Mouse (Mus musculus): ENCODE measurements around the gene Abr. TPM values are rescaled to one million over a fixed set of nuclear protein-coding genes. Genes with fewer than 3 reads are reported as not detected.

Gene Abr
- total and polyA plus RNA-seq, 3 experiments, result 3.8 to 8.8 TPM; not detected in 1

GRCm38 (mm10) chr11:76372120-76372519 is 250.0 kb downstream of the Abr start:
- Histone ChIP-seq H3K9me3 (replicated peaks; ENCODE audit: insufficient read depth, low read length) (no peaks in the 10 kb centered on the region), H3K36me3 (ENCODE audit: control insufficient read depth in 1 of 2, insufficient read depth in 2 of 2, low read length in 2 of 2) (peaks cover 4 to 6% of the 10 kb centered on the region in 2 experiments; a peak in 2 of 4 replicates), H3K27ac (ENCODE audit: control insufficient read depth, low read depth, low read length) (no peak overlapping the region), H3K27me3 (ENCODE audit: control insufficient read depth in 1 of 2, insufficient read depth in 2 of 2, low read length in 2 of 2) (no peaks in the 10 kb centered on the region), H3K4me3 (ENCODE audit: control insufficient read depth in 1 of 2, insufficient read depth in 1 of 2, low read depth in 2 of 2, low read length in 2 of 2) (no peak overlapping the region), H3K9ac (ENCODE audit: control insufficient read depth, low read depth, low read length, poor library complexity, severe bottlenecking) (no peak overlapping the region), H3K79me2 (ENCODE audit: control insufficient read depth, insufficient read depth, low read length, poor library complexity) (no peaks in the 10 kb centered on the region), H3K4me1 (ENCODE audit: control insufficient read depth in 1 of 2, insufficient read depth in 2 of 2, low read length in 2 of 2) (peaks cover 4 to 10% of the 10 kb centered on the region in 2 experiments; a peak in 3 of 4 replicates)
- no peak for TF ChIP-seq MYB (IDR thresholded peaks at IDR 0.05; ENCODE audit: low read depth, low read length)
- no peak for TF ChIP-seq CHD1 (IDR thresholded peaks at IDR 0.05; ENCODE audit: low read depth, low read length)
- no peak for TF ChIP-seq UBTF (IDR thresholded peaks at IDR 0.05; ENCODE audit: borderline replicate concordance, insufficient read depth, low read depth, low read length)
- TF ChIP-seq SIN3A (IDR thresholded peaks at IDR 0.05; ENCODE audit: low read length), result no peak
- no peak for TF ChIP-seq ZC3H11A (IDR thresholded peaks at IDR 0.05; ENCODE audit: low read depth, low read length)
- TF ChIP-seq USF2 (IDR thresholded peaks at IDR 0.05; ENCODE audit: borderline replicate concordance in 1 of 2, insufficient read depth in 1 of 2, low read depth in 1 of 2, low read length in 2 of 2), result no peak
- no peak for TF ChIP-seq NRF1 (IDR thresholded peaks at IDR 0.05; ENCODE audit: insufficient read depth, low read depth, low read length, poor library complexity, severe bottlenecking)
- no peak for TF ChIP-seq CTCF (IDR thresholded peaks at IDR 0.05 in 2 of 3, conservative IDR thresholded peaks at IDR 0.05 in 1 of 3; ENCODE audit: control insufficient read depth in 1 of 3, insufficient read depth in 1 of 3, low read depth in 2 of 3, low read length in 3 of 3, poor library complexity in 1 of 3, severe bottlenecking in 1 of 3)
- TF ChIP-seq EP300 (IDR thresholded peaks at IDR 0.05; ENCODE audit: low read depth in 1 of 2, low read length in 2 of 2), result no peak
- TF ChIP-seq MAFK (IDR thresholded peaks at IDR 0.05; ENCODE audit: borderline replicate concordance, low read depth, low read length), result no peak
- TF ChIP-seq KAT2A (conservative IDR thresholded peaks at IDR 0.05; ENCODE audit: low read depth, low read length), result no peak
- TF ChIP-seq E2F4 (IDR thresholded peaks at IDR 0.05; ENCODE audit: borderline replicate concordance, low read depth, low read length), result no peak
- TF ChIP-seq MAX (IDR thresholded peaks at IDR 0.05; ENCODE audit: low read length), result no peak
- TF ChIP-seq RAD21 (IDR thresholded peaks at IDR 0.05; ENCODE audit: low read depth, low read length), result no peak
- TF ChIP-seq NELFE (IDR thresholded peaks at IDR 0.05; ENCODE audit: low read depth, low read length), result no peak
- DNase-seq (ENCODE audit: low read depth, low spot score), result no peak

GRCm38 (mm10) chr11:76370491-76370890 is 251.6 kb downstream of the Abr start:
- TF ChIP-seq CHD1 (IDR thresholded peaks at IDR 0.05; ENCODE audit: low read depth, low read length) (no peak), RCOR1 (IDR thresholded peaks at IDR 0.05; ENCODE audit: low read depth, low read length) (no peak)
- H3K4me1 ChIP-seq (ENCODE audit: control insufficient read depth in 1 of 2, insufficient read depth in 2 of 2, low read length in 2 of 2), result peaks cover 4 to 16% of the 10 kb centered on the region in 2 experiments
- no peaks in the 10 kb centered on the region for H3K9me3 ChIP-seq (replicated peaks; ENCODE audit: insufficient read depth, low read length)
- no peaks in the 10 kb centered on the region for H3K79me2 ChIP-seq (ENCODE audit: control insufficient read depth, insufficient read depth, low read length, poor library complexity)
- DNase-seq (ENCODE audit: low read depth, low spot score), result no peak
- H3K27ac ChIP-seq (ENCODE audit: control insufficient read depth, low read depth, low read length), result no peak overlapping the region
- no peak overlapping the region for H3K4me3 ChIP-seq (ENCODE audit: control insufficient read depth in 1 of 2, insufficient read depth in 1 of 2, low read depth in 2 of 2, low read length in 2 of 2)
- peaks cover 5 to 8% of the 10 kb centered on the region in 2 experiments; a peak in 1 of 4 replicates for H3K36me3 ChIP-seq (ENCODE audit: control insufficient read depth in 1 of 2, insufficient read depth in 2 of 2, low read length in 2 of 2)
- H3K9ac ChIP-seq (ENCODE audit: control insufficient read depth, low read depth, low read length, poor library complexity, severe bottlenecking), result no peak overlapping the region
- H3K27me3 ChIP-seq (ENCODE audit: control insufficient read depth in 1 of 2, insufficient read depth in 2 of 2, low read length in 2 of 2), result no peaks in the 10 kb centered on the region

Other genes with a start within 250 kb of the Abr start
- gene Nxn, start 223.2 kb downstream of the Abr start, total RNA-seq (2012; rRNA removed), result 53.0 and 65.8 TPM in 2 replicates
- 10 to 100 TPM; 52.8 to 54.3 TPM for gene Nxn, start 223.2 kb downstream of the Abr start, polyA plus RNA-seq (2012; ENCODE audit: insufficient read depth in 1 of 2, insufficient read length in 2 of 2, low read depth in 1 of 2, low replicate concordance in 2 of 2, missing spikeins in 1 of 2)
- 71.6 and 77.0 TPM in 2 replicates for gene Timm22, start 215.4 kb downstream of the Abr start, total RNA-seq (2012; rRNA removed)
- 10 to 100 TPM in 1 of 2 experiments, not detected in 1; 47.4 TPM for gene Timm22, start 215.4 kb downstream of the Abr start, polyA plus RNA-seq (2012; ENCODE audit: insufficient read depth in 1 of 2, insufficient read length in 2 of 2, low read depth in 1 of 2, low replicate concordance in 2 of 2, missing spikeins in 1 of 2)
- not detected in 2 replicates for gene Bhlha9, start 50.2 kb upstream of the Abr start, total RNA-seq (2012; rRNA removed)
- gene Bhlha9, start 50.2 kb upstream of the Abr start, polyA plus RNA-seq (2012; ENCODE audit: insufficient read depth in 1 of 2, insufficient read length in 2 of 2, low read depth in 1 of 2, low replicate concordance in 2 of 2, missing spikeins in 1 of 2), result not detected
- not detected in 2 replicates for gene Trarg1, start 57.5 kb upstream of the Abr start, total RNA-seq (2012; rRNA removed)
- gene Trarg1, start 57.5 kb upstream of the Abr start, polyA plus RNA-seq (2012; ENCODE audit: insufficient read depth in 1 of 2, insufficient read length in 2 of 2, low read depth in 1 of 2, low replicate concordance in 2 of 2, missing spikeins in 1 of 2), result not detected
- gene Gosr1, start 141.3 kb upstream of the Abr start, total RNA-seq (2012; rRNA removed), result 18.3 and 23.1 TPM in 2 replicates
- 10 to 100 TPM in 1 of 2 experiments, not detected in 1; 25.8 TPM for gene Gosr1, start 141.3 kb upstream of the Abr start, polyA plus RNA-seq (2012; ENCODE audit: insufficient read depth in 1 of 2, insufficient read length in 2 of 2, low read depth in 1 of 2, low replicate concordance in 2 of 2, missing spikeins in 1 of 2)
- 9.1 and 14.6 TPM in 2 replicates for gene Cpd, start 224.7 kb upstream of the Abr start, total RNA-seq (2012; rRNA removed)
- 1 to 10 TPM in 1 of 2 experiments, not detected in 1; 7.5 TPM for gene Cpd, start 224.7 kb upstream of the Abr start, polyA plus RNA-seq (2012; ENCODE audit: insufficient read depth in 1 of 2, insufficient read length in 2 of 2, low read depth in 1 of 2, low replicate concordance in 2 of 2, missing spikeins in 1 of 2)

Data from MEL (cell line).